Mouse (Mus musculus): ENCODE results near the gene Prl8a6. TPM values are rescaled to one million over a fixed set of nuclear protein-coding genes. Genes with fewer than 3 reads are reported as not detected.

Prl8a6 gene
- total RNA-seq (2021): not detected
- not detected in 2 replicates for polyA plus RNA-seq (2012; rRNA removed)
- long read RNA-seq: 0 reads

GRCm38 (mm10) chr13:27438588-27438987 is at the start of gene Prl8a6:
Gene Prl8a6, minus strand, starts transcription at chr13:27438688.
- no peak for DNase-seq

- DNase-seq: no peak
Observed at GRCm38 (mm10) chr13:27433159-27433558, 5.3 kb downstream of the Prl8a6 start.

- no peak for DNase-seq
Observed at GRCm38 (mm10) chr13:27413640-27414039, 24.8 kb downstream of the Prl8a6 start.

GRCm38 (mm10) chr13:27399061-27399724 is 39.3 kb downstream of the Prl8a6 start:
- DNase-seq: no peak

- no peak for DNase-seq
Observed at GRCm38 (mm10) chr13:27390746-27391145, 47.7 kb downstream of the Prl8a6 start, which contains the start of gene Prl2b1. Gene Prl2b1, minus strand, starts transcription at chr13:27390846.

Other genes starting within 250 kb of the Prl8a6 start
- not detected for gene Prl3c1, start 242.0 kb downstream of the Prl8a6 start, total RNA-seq (2021)
- gene Prl3c1, start 242.0 kb downstream of the Prl8a6 start, polyA plus RNA-seq (2012; rRNA removed): not detected in 2 replicates
- gene Prl3b1, start 196.8 kb downstream of the Prl8a6 start, total RNA-seq (2021): not detected
- gene Prl3b1, start 196.8 kb downstream of the Prl8a6 start, polyA plus RNA-seq (2012; rRNA removed): not detected in 2 replicates
- not detected for gene Prl3a1, start 179.3 kb downstream of the Prl8a6 start, total RNA-seq (2021)
- not detected in 2 replicates for gene Prl3a1, start 179.3 kb downstream of the Prl8a6 start, polyA plus RNA-seq (2012; rRNA removed)
- gene Prl6a1, start 126.1 kb downstream of the Prl8a6 start, total RNA-seq (2021): not detected
- not detected in 2 replicates for gene Prl6a1, start 126.1 kb downstream of the Prl8a6 start, polyA plus RNA-seq (2012; rRNA removed)
- 1 to 10 TPM; 3.1 to 5.7 TPM for gene Prl8a2, start 93.0 kb downstream of the Prl8a6 start, total RNA-seq (2021)
- gene Prl8a2, start 93.0 kb downstream of the Prl8a6 start, polyA plus RNA-seq (2012; rRNA removed): not detected in 2 replicates
- gene Prl2b1, start 47.8 kb downstream of the Prl8a6 start, total RNA-seq (2021): not detected
- not detected in 2 replicates for gene Prl2b1, start 47.8 kb downstream of the Prl8a6 start, polyA plus RNA-seq (2012; rRNA removed)
- gene Prl8a8, start 74.5 kb upstream of the Prl8a6 start, total RNA-seq (2021): not detected
- not detected in 2 replicates for gene Prl8a8, start 74.5 kb upstream of the Prl8a6 start, polyA plus RNA-seq (2012; rRNA removed)
- not detected for gene Prl8a9, start 125.9 kb upstream of the Prl8a6 start, total RNA-seq (2021)
- gene Prl8a9, start 125.9 kb upstream of the Prl8a6 start, polyA plus RNA-seq (2012; rRNA removed): not detected in 2 replicates
- not detected for gene Prl8a1, start 143.5 kb upstream of the Prl8a6 start, total RNA-seq (2021)
- not detected in 2 replicates for gene Prl8a1, start 143.5 kb upstream of the Prl8a6 start, polyA plus RNA-seq (2012; rRNA removed)
- gene Prl7b1, start 171.9 kb upstream of the Prl8a6 start, total RNA-seq (2021): not detected
- not detected in 2 replicates for gene Prl7b1, start 171.9 kb upstream of the Prl8a6 start, polyA plus RNA-seq (2012; rRNA removed)
- not detected for gene Prl7a1, start 203.8 kb upstream of the Prl8a6 start, total RNA-seq (2021)
- gene Prl7a1, start 203.8 kb upstream of the Prl8a6 start, polyA plus RNA-seq (2012; rRNA removed): not detected in 2 replicates
- not detected for gene Prl7a2, start 229.3 kb upstream of the Prl8a6 start, total RNA-seq (2021)
- not detected in 2 replicates for gene Prl7a2, start 229.3 kb upstream of the Prl8a6 start, polyA plus RNA-seq (2012; rRNA removed)

All from adrenal gland, adult 2 months (tissue).